In genomic region chr12:28896577-28896976, GRCm38 (mm10) we compare ENCODE assay signal across 15 mouse cellular contexts.
"Had no signal": no experiment of that assay in that cellular context is flagged by ENCODE, and none has a peak within 500 bp of the region (broad histone marks: within the 10 kb centered on the region; RNA-seq: fewer than 3 reads in every experiment).

No protein-coding gene starts in this region.

- DNase-seq: kidney, adult 18-20 months; kidney, postnatal 10 days; kidney, postnatal 4 days; lung, embryonic 14.5 days; lung, postnatal 10 days; right cerebral cortex, postnatal 25 days; thymus, adult 18-20 months; thymus, postnatal 25 days had no signal

- H3K4me1 ChIP-seq: intestine, embryonic 15.5 days; megakaryocyte, embryonic 14.5 days had no signal

- H3K4me2 ChIP-seq: intestine, embryonic 15.5 days; limb, embryonic 15.5 days; liver, embryonic 12.5 days; lung, embryonic 14.5 days; midbrain, embryonic 13.5 days had no signal

- H3K9ac ChIP-seq: intestine, embryonic 15.5 days; limb, embryonic 15.5 days; liver, embryonic 12.5 days; lung, embryonic 14.5 days; midbrain, embryonic 13.5 days had no signal

- H3K36me3 ChIP-seq: intestine, embryonic 15.5 days; limb, embryonic 15.5 days; liver, embryonic 12.5 days; midbrain, embryonic 13.5 days had no signal

- H3K27ac ChIP-seq: intestine, embryonic 15.5 days; limb, embryonic 15.5 days; liver, embryonic 12.5 days; macrophage; midbrain, embryonic 13.5 days; stomach, postnatal 0 days had no signal

- H3K9me3 ChIP-seq: intestine, embryonic 15.5 days; limb, embryonic 15.5 days; liver, embryonic 12.5 days; midbrain, embryonic 13.5 days had no signal

- ATAC-seq: intestine, embryonic 15.5 days; liver, embryonic 12.5 days; midbrain, embryonic 13.5 days had no signal

- H3K4me3 ChIP-seq: intestine, embryonic 15.5 days; limb, embryonic 15.5 days; liver, embryonic 12.5 days; megakaryocyte, embryonic 14.5 days; midbrain, embryonic 13.5 days had no signal

- H3K27me3 ChIP-seq: intestine, embryonic 15.5 days; limb, embryonic 15.5 days; liver, embryonic 12.5 days; megakaryocyte, embryonic 14.5 days; midbrain, embryonic 13.5 days had no signal
